Mouse (Mus musculus): Measurements from ENCODE around the gene Gm5475.

Gm5475 gene

GRCm38 (mm10) chr15:100448572-100448971 is 26.6 kb downstream of the Gm5475 start:
- DNase-seq (ENCODE audit: low spot score in 2 of 2): no peak

DNA sequence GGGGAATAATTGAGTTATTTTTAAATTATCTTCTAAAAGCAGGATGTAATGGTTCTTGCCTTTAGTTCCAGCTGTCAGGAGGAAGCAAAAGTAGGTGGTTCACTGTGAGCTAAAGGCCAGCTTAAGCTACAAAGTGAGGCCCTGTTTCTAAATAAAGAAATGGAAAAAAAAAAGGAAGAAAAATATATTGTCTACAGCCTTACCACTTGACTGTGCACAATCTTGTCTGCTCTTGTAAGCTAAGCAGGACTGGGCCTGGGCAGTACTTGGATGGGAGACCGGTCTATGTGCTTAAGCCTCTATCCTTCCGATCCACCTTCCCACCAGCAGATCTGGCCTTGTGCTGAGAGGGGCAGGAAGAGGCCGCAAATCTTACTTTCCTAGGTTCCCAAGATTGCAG is 27.5 kb downstream of the Gm5475 start:
- no peak for DNase-seq (ENCODE audit: low spot score in 2 of 2)

GRCm38 (mm10) chr15:100451245-100451644 is 29.3 kb downstream of the Gm5475 start:
- DNase-seq (ENCODE audit: low spot score in 2 of 2): no peak

- no peak for DNase-seq (ENCODE audit: low spot score in 2 of 2)
These were observed 30.5 kb downstream of the Gm5475 start for GRCm38 (mm10) chr15:100452486-100452885.

DNA sequence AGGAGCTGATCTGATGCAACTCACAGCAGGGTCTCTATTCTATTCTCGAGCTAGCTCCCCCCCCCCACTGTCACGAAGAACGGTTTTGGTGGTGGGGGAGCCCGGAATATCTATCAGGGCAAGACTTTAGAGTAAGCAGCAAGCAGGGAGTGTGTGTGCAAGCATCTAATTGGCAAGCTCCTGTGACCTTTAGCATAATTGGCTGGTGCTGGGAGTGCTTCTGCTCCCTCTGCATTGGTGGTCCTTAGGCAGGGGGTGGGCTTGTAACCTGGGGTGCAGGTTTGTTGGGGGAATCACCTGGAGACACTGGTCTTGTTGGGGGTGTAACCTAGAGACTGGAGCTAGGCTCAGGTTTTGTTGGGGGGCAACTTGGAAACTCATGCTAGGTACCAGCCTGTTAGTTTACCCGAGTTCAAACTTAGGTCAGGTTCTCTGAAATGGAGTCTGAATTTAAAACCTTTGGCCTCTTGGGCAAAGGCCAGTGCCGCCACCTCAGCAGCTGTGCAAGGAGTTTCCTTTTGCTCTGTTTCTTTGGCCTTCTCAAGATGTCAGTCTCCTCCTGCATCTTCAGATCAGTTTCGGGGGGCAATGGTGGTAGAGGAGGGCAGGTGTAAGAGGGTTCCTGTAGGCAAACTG is 34.5 kb downstream of the Gm5475 start:
- no peak for DNase-seq (ENCODE audit: low spot score in 2 of 2)

- DNase-seq (ENCODE audit: low spot score in 2 of 2): peak; percentile 51 to 73
These were observed 35.4 kb downstream of the Gm5475 start for GRCm38 (mm10) chr15:100457340-100457739.

GRCm38 (mm10) chr15:100458055-100458454 is 36.1 kb downstream of the Gm5475 start:
- DNase-seq (ENCODE audit: low spot score in 2 of 2): no peak

DNA sequence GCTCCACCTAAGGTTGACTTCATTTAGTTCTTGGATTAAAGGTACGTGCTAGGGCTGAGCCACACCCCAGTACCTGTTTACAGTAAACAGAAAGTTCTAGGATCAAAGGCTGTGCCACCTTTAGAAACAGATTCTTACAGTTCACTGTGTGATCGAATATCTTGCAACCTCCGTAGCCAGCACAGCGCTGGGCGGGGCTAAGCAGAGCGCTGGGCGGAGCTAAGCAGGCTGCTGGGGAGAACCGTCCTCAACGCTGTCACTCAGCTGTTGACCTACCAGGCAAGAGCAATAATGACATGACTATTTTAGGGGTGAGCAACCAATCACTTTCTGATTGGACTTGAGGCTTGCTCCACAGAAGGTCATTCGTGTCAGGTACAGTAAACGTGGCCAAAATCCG is 39.0 kb downstream of the Gm5475 start:
- DNase-seq (ENCODE audit: low spot score in 2 of 2): no peak

DNA sequence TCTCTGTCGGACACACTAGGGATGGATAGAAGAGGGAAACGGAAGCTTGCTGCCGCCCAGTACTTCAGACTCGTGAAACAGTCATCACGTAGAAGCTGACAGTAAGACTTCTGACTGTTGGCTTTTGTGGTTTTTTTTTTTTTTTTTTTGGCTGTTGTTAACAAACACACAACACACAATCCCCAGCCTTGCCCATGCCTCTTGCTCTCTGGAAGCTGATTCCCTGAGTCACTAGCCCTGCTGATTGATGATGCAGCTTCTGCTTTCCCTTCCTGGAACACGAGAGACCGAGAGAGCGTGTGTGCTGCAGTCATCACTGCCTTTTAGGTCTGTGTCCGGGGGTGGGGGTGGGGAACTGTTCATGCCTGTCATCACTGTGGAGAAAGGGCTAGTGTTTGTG is 39.7 kb downstream of the Gm5475 start:
- DNase-seq (ENCODE audit: low spot score in 2 of 2): no peak

DNA sequence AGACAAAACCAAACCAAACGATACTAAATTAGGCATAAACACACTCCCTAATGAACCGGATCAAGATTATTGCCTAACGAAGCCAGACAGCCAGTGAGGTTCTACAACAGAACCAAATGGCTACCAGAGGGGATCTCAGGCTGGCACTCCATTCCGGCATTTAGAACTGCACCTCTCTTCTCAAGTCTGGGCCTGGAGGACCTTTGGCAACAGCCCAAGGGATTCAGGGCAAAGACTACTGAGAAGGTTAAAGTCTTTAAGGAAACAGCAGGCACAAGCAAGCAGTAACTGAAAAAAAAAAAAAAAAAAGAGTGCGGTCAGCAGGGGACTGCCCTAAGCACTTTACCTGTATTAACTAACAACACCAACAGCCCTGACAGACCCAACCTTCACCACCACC is 40.1 kb downstream of the Gm5475 start:
- DNase-seq (ENCODE audit: low spot score in 2 of 2): no peak

DNA sequence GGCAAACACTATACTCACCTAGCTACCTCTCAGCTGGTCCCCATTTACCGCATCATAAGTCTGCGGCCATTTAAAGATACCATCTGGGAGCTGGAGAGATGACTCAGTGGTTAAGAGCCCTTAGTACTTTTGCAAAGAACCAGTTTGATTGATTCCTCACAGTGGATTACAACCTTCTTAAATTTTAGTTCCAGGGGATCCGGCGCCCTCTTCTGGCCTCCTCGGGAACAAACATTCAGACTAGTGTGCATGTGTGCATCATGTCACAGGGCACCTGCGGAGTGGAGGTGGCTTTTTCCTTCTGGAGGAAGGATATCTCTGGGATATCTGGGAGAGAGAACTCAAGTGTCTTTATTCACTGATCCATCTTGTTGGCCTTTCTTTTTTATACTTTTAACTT is 41.8 kb downstream of the Gm5475 start:
- DNase-seq (ENCODE audit: low spot score in 2 of 2): peak; percentile 34 to 74

DNA sequence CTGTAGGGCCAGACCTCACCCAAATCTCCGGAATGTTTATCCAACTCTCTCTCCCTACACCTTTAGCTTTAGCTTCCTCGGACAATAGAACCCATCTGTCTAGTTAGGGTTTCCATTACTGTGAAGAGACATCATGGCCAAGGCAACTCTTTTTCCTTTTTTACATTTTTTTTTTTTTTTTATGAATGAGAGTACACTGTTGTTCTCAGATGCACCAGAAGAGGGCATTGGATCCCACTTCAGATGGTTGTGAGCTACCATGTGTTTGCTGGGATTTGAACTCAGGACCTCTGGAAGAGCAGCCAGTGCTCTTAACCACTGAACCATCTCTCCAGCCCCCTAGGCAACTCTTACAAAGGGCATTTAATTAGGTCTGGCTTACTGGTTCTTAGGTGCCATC is 43.5 kb downstream of the Gm5475 start:
- no peak for DNase-seq (ENCODE audit: low spot score in 2 of 2)

DNA sequence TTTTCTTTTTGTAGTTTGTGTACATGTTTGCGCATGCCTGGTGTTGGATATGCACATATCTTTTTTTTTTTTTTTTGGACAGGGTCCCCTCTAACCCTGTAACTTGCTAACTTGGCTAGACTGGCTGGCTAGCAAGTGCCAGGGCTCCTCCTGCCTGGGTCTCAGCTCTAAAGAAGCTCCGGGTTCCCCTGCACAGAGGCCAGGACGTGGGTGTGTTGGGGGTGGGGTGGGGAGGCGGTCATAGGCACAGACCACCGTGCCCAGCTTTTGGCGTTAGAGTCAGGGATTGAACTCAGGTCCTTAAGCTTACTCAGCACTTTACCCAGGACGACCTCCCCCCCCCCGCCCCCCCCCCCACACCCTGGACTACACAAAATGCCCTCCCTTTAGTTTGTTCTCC is 45.8 kb downstream of the Gm5475 start:
- no peak for DNase-seq (ENCODE audit: low spot score in 2 of 2)

GRCm38 (mm10) chr15:100468295-100469188 is 46.6 kb downstream of the Gm5475 start, which contains the start of gene Letmd1:
Gene Letmd1 (plus strand): TSS chr15:100469023.
- DNase-seq (ENCODE audit: low spot score in 2 of 2): peak; percentile 85 to 87

DNA sequence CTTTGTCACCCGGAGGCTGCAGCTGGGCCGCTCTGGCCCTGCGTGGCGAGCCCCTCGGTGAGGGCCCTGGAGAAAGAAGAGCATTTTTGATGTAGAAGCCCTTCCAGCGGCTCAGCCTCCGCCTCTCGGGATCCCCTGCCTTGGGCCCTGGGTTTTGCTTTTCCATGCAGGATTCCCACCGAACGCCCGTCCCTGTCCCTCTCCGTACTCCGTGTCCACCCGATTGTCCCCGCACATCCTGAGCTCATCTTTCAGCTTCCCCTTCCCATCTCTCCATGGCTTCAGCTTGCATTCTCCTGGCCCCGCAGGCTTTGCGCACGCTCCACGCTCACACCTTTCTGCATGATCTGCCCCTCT is 47.2 kb downstream of the Gm5475 start:
- no peak for DNase-seq (ENCODE audit: low spot score in 2 of 2)

DNA sequence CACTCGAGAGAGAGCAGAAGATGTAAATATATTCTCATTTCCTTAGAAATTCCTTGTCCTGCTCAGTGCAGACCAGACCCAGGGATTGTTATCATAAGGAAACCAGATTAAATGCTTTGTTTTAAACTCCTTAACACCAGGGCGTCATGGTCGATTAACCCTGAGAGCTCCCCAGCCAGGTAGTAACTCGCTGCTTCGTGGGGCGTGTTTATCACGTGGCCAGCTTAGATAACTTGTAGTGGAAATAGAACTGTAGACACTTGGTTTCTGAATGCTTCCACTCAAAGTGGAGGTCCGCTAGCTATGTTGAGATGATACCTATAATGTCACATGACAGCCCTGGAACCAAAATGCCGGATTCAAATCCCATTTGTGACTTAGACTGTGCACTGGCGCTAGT is 48.1 kb downstream of the Gm5475 start:
- DNase-seq (ENCODE audit: low spot score in 2 of 2): no peak

- DNase-seq (ENCODE audit: low spot score in 2 of 2): no peak
These were observed 52.1 kb downstream of the Gm5475 start for GRCm38 (mm10) chr15:100473926-100474503.
